Comparison of ENCODE assay signal across 23 mouse cellular contexts in genomic region chr2:178473916-178474315, GRCm38 (mm10). TPM values are rescaled to one million over a fixed set of nuclear protein-coding genes. Genes with fewer than 3 reads are reported as not detected.
"Had no signal": no experiment of that assay in that cellular context is flagged by ENCODE, and none has a peak within 500 bp of the region (broad histone marks: within the 10 kb centered on the region; RNA-seq: fewer than 3 reads in every experiment).

No protein-coding gene starts in this region.

- H3K9me3 ChIP-seq: liver, embryonic 13.5 days; liver, embryonic 15.5 days; lung, embryonic 15.5 days; neural tube, embryonic 12.5 days; stomach, embryonic 15.5 days had no signal

- H3K27ac ChIP-seq: liver, embryonic 13.5 days; liver, embryonic 15.5 days; lung, embryonic 15.5 days; macrophage; neural tube, embryonic 12.5 days; stomach, embryonic 15.5 days; stomach, postnatal 0 days had no signal

- H3K36me3 ChIP-seq: liver, embryonic 13.5 days; liver, embryonic 15.5 days; lung, embryonic 15.5 days; neural tube, embryonic 12.5 days; stomach, embryonic 15.5 days had no signal

- DNase-seq: liver, embryonic 13.5 days; liver, postnatal 0 days; lung, adult 2 months; lung, postnatal 14 days; lung, postnatal 36 days; midbrain, embryonic 14.5 days; right cerebral cortex, postnatal 14 days; thymus, adult 2 months; thymus, postnatal 25 days; thymus, postnatal 4 days had no signal

- H3K4me2 ChIP-seq: liver, embryonic 13.5 days; liver, embryonic 15.5 days; lung, embryonic 15.5 days; midbrain, embryonic 11.5 days; neural tube, embryonic 12.5 days; stomach, embryonic 15.5 days had no signal

- H3K4me3 ChIP-seq: liver, embryonic 13.5 days; liver, embryonic 15.5 days; lung, embryonic 15.5 days; megakaryocyte, embryonic 14.5 days; neural tube, embryonic 12.5 days; stomach, embryonic 15.5 days had no signal

- H3K4me1 ChIP-seq: liver, embryonic 15.5 days; lung, embryonic 15.5 days; neural tube, embryonic 12.5 days; stomach, embryonic 15.5 days had no signal

- H3K27me3 ChIP-seq: liver, embryonic 13.5 days; liver, embryonic 15.5 days; lung, embryonic 15.5 days; neural tube, embryonic 12.5 days; stomach, embryonic 15.5 days had no signal

- H3K9ac ChIP-seq: liver, embryonic 13.5 days; liver, embryonic 15.5 days; liver, postnatal 0 days; lung, embryonic 15.5 days; neural tube, embryonic 12.5 days; stomach, embryonic 15.5 days had no signal

- ATAC-seq: liver, postnatal 0 days; lung, postnatal 0 days had no signal

RNA-seq across cellular contexts. Expression of gene Cdh26, which starts 43.6 kb away (rescaled TPM):
- total RNA-seq: megakaryocyte progenitor cell, adult 5-6 weeks; monocyte, adult 5-6 weeks; neutrophil, adult 5-6 weeks had no signal
- polyA plus RNA-seq: macrophage; spleen, adult 2 months had no signal
